Mouse (Mus musculus) hindbrain, embryonic 11.5 days (tissue): ENCODE data around the gene Mt1. TPM values are rescaled to one million over a fixed set of nuclear protein-coding genes. Genes with fewer than 3 reads are reported as not detected.

ENCODE experiments used
- polyA plus RNA-seq: library from polyadenylated mRNA; unstranded; fragments of >200 nt; fragmentation: Nextera tagmentation; extraction: Ambion mirVana; gene quantifications from 2 replicates; pipeline ENCODE4 v1.2.1, GENCODE M21; 2014

Gene Mt1
- polyA plus RNA-seq, 1 experiment from 2014 or later = 101 TPM

Other genes with a start within 250 kb of the Mt1 start
- gene Amfr, start 166.2 kb upstream of the Mt1 start, polyA plus RNA-seq = 49.3 and 58.1 TPM in 2 replicates
- gene Nudt21, start 142.1 kb upstream of the Mt1 start, polyA plus RNA-seq = 152 and 164 TPM in 2 replicates
- 12.4 and 14.2 TPM in 2 replicates for gene Ogfod1, start 141.9 kb upstream of the Mt1 start, polyA plus RNA-seq
- 20.3 and 29.1 TPM in 2 replicates for gene Bbs2, start 80.2 kb upstream of the Mt1 start, polyA plus RNA-seq
- not detected in 2 replicates for gene Mt4, start 41.9 kb upstream of the Mt1 start, polyA plus RNA-seq
- 11.0 and 13.6 TPM in 2 replicates for gene Mt3, start 26.5 kb upstream of the Mt1 start, polyA plus RNA-seq
- 24.1 and 29.3 TPM in 2 replicates for gene Mt2, start 6.4 kb upstream of the Mt1 start, polyA plus RNA-seq
- gene Nup93, start 35.5 kb downstream of the Mt1 start, polyA plus RNA-seq = 95.1 and 112 TPM in 2 replicates
- gene Slc12a3, start 150.1 kb downstream of the Mt1 start, polyA plus RNA-seq = 0.06 TPM in 1 of 2 replicates, not detected in the other
- gene Herpud1, start 207.4 kb downstream of the Mt1 start, polyA plus RNA-seq = 60.8 and 61.0 TPM in 2 replicates